Mouse (Mus musculus): ENCODE results near the gene Bbip1.

DNA sequence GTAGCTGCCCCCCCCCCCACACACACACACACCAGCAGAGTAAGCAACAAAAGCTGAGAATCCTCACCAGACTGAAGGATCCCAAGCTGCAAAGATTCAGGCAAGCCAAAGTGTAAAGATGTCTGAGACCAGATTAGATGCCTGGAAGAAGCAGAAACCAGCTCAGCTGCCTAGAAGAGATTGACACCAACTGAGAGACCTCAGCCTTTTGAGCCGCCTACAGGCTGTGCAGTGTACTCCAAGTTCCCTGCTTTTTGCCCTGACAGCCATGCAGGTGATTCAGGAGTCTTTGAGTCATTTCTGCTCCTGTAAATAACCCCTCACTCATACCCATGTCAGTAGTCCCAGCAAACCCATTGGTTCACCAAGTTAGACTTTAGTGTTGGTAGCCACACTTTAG lies 64.0 kb downstream of the Bbip1 start:
- TF ChIP-seq HCFC1 (IDR thresholded peaks at IDR 0.05; ENCODE audit: low read depth, low read length) = no peak
- no peak for TF ChIP-seq ZC3H11A (IDR thresholded peaks at IDR 0.05; ENCODE audit: low read depth, low read length)
- TF ChIP-seq MEF2A (IDR thresholded peaks at IDR 0.05; ENCODE audit: borderline replicate concordance, low read depth, low read length) = no peak
- TF ChIP-seq JUND (conservative IDR thresholded peaks at IDR 0.05; ENCODE audit: low read depth, low read length) = no peak

Measured in CH12.LX (cell line).